Mouse (Mus musculus) lung, embryonic 15.5 days (tissue): ENCODE data around the gene Psme3. TPM values are rescaled to one million over a fixed set of nuclear protein-coding genes. Genes with fewer than 3 reads are reported as not detected.
A peak's percentile ranks its signal among the peaks of the same experiment; 100 is the strongest.

Experiments
- ATAC-seq: fragments of 200-750 bp; cut with Nextera tagmentation; 2 replicates; pipeline ENCODE4 v1.8.0; 2017; ENCODE audit warnings: moderate number of reproducible peaks, borderline replicate concordance; ENCODE audit not compliant: low FRiP score, low TSS enrichment; ENCODE audit errors: extremely low read depth
- H3K27ac ChIP-seq: fragments of 300-500 bp; sonication (generic); 2 replicates; pipeline ENCODE4 v1.5.1; 2015; ENCODE audit warnings: moderate library complexity, mild to moderate bottlenecking, inconsistent platforms
- H3K27me3 ChIP-seq: fragments of 300-500 bp; sonication (generic); 2 replicates; pipeline ENCODE4 v1.6.1; 2015; ENCODE audit warnings: inconsistent platforms
- H3K36me3 ChIP-seq: fragments of 300-500 bp; sonication (generic); 2 replicates; pipeline ENCODE4 v1.6.1; 2015; ENCODE audit warnings: inconsistent platforms
- H3K4me1 ChIP-seq: fragments of 300-500 bp; sonication (generic); 2 replicates; pipeline ENCODE4 v1.6.1; 2015; ENCODE audit warnings: inconsistent platforms
- H3K4me2 ChIP-seq: fragments of 300-500 bp; sonication (generic); 2 replicates; pipeline ENCODE4 v1.6.1; 2015; ENCODE audit warnings: inconsistent platforms, mild to moderate bottlenecking, moderate library complexity
- H3K4me3 ChIP-seq: fragments of 300-500 bp; sonication (generic); 2 replicates; pipeline ENCODE4 v1.5.1; 2015; ENCODE audit warnings: mild to moderate bottlenecking, inconsistent platforms
- H3K9ac ChIP-seq: fragments of 300-500 bp; sonication (generic); 2 replicates; pipeline ENCODE4 v1.6.1; 2015; ENCODE audit warnings: inconsistent platforms
- H3K9me3 ChIP-seq: fragments of 300-500 bp; sonication (generic); 2 replicates; pipeline ENCODE4 v1.6.1; 2016; ENCODE audit warnings: inconsistent platforms
- WGBS: fragments of 180-500 bp; shearing (Covaris S2); methylation state at CpG from one replicate; pipeline ENCODE4 v1.1.7; 2015; 5-methylcytosine and 5-hydroxymethylcytosine counted together
- polyA plus RNA-seq: library from polyadenylated mRNA; unstranded; fragments of >200 nt; fragmentation: Nextera tagmentation; extraction: Ambion mirVana; gene quantifications from 2 replicates; pipeline ENCODE4 v1.2.1, GENCODE M21; 2015

The Psme3 gene
- polyA plus RNA-seq, result 130 and 133 TPM in 2 replicates

GRCm38 (mm10) chr11:101315665-101316500, at the start of gene Psme3:
Gene Psme3 (plus strand): TSS chr11:101316213.
- Histone ChIP-seq H3K9ac (peak within 1 kb of the TSS; percentile 96), H3K27ac (peak within 1 kb of the TSS; percentile 75), H3K4me3 (peak within 1 kb of the TSS; percentile 98), H3K4me1 (peaks cover 14% of the 10 kb centered on the region), H3K36me3 (peaks cover 25% of the 10 kb centered on the region), H3K27me3 (no peaks in the 10 kb centered on the region), H3K9me3 (no peaks in the 10 kb centered on the region), H3K4me2 (peak within 1 kb of the TSS; percentile 90)
- peak; percentile 88 for ATAC-seq
- under 1% methylated on average over 62 of the region's 62 CpGs for WGBS

- H3K4me2 ChIP-seq, result no peak overlapping the region
- no peak for ATAC-seq
These were observed 46.4 kb upstream of the Psme3 start for GRCm38 (mm10) chr11:101269577-101270116.

GRCm38 (mm10) chr11:101272446-101272845, 43.6 kb upstream of the Psme3 start:
- peaks cover 24% of the 10 kb centered on the region for H3K4me1 ChIP-seq
- no peak overlapping the region for H3K4me3 ChIP-seq
- H3K9ac ChIP-seq, result no peak overlapping the region
- H3K4me2 ChIP-seq, result no peak overlapping the region
- no peaks in the 10 kb centered on the region for H3K9me3 ChIP-seq
- no peak overlapping the region for H3K27ac ChIP-seq
- 88% methylated on average over 3 of the region's 3 CpGs for WGBS
- H3K27me3 ChIP-seq, result no peaks in the 10 kb centered on the region
- 0 out of 2 replicates have a peak, but pooled peaks cover 2% of the 10 kb centered on the region for H3K36me3 ChIP-seq
- ATAC-seq, result no peak

More at GRCm38 (mm10) chr11:101269577-101270116, 46.4 kb upstream of the Psme3 start:
- 9% methylated on average over 10 of the region's 10 CpGs for WGBS
- peaks cover 13% of the 10 kb centered on the region for H3K27me3 ChIP-seq
- no peak overlapping the region for H3K9ac ChIP-seq
- no peak overlapping the region for H3K27ac ChIP-seq
- H3K4me3 ChIP-seq, result no peak overlapping the region
- H3K9me3 ChIP-seq, result no peaks in the 10 kb centered on the region
- H3K36me3 ChIP-seq, result no peaks in the 10 kb centered on the region
- H3K4me1 ChIP-seq, result peaks cover 21% of the 10 kb centered on the region

GRCm38 (mm10) chr11:101275309-101275708, 40.7 kb upstream of the Psme3 start:
- Histone ChIP-seq H3K9ac (no peak overlapping the region), H3K4me2 (no peak overlapping the region), H3K4me1 (peaks cover 29% of the 10 kb centered on the region), H3K36me3 (0 out of 2 replicates have a peak, but pooled peaks cover 2% of the 10 kb centered on the region), H3K9me3 (no peaks in the 10 kb centered on the region), H3K27ac (no peak overlapping the region), H3K27me3 (no peaks in the 10 kb centered on the region), H3K4me3 (no peak overlapping the region)
- no peak for ATAC-seq
- 43% methylated on average over 4 of the region's 4 CpGs for WGBS

- Histone ChIP-seq H3K4me3 (peak overlapping the region; percentile 6; the same call in 1 of the 2 replicates), H3K9me3 (no peaks in the 10 kb centered on the region), H3K27me3 (no peaks in the 10 kb centered on the region), H3K4me1 (peaks cover 29% of the 10 kb centered on the region), H3K4me2 (peak overlapping the region; percentile 75), H3K27ac (no peak overlapping the region), H3K9ac (no peak overlapping the region), H3K36me3 (0 out of 2 replicates have a peak, but pooled peaks cover 2% of the 10 kb centered on the region)
- ATAC-seq, result no peak
- 27% methylated on average over 27 of the region's 27 CpGs for WGBS
These were observed 39.5 kb upstream of the Psme3 start for GRCm38 (mm10) chr11:101276319-101277070.

- Histone ChIP-seq H3K27me3 (no peaks in the 10 kb centered on the region), H3K4me1 (peaks cover 29% of the 10 kb centered on the region), H3K36me3 (0 out of 2 replicates have a peak, but pooled peaks cover 2% of the 10 kb centered on the region), H3K9me3 (no peaks in the 10 kb centered on the region), H3K4me2 (peak overlapping the region; percentile 75), H3K9ac (peak overlapping the region; percentile 66), H3K27ac (peak overlapping the region; percentile 56; the same call in 1 of the 2 replicates), H3K4me3 (peak overlapping the region; percentile 67)
- WGBS, result 48% methylated on average over 12 of the region's 12 CpGs
- ATAC-seq, result no peak
These were observed 38.4 kb upstream of the Psme3 start for GRCm38 (mm10) chr11:101277381-101278222.

GRCm38 (mm10) chr11:101278223-101279192, 37.5 kb upstream of the Psme3 start, which contains the start of the genes Cntd1 and Coa3:
Gene Cntd1 (plus strand): TSS chr11:101279012.
Gene Coa3 (minus strand): TSS chr11:101279114.
- Histone ChIP-seq H3K9ac (peak within 1 kb of the TSS; percentile 66), H3K9me3 (no peaks in the 10 kb centered on the region), H3K27ac (peak within 1 kb of the TSS; percentile 56), H3K4me3 (peak within 1 kb of the TSS; percentile 67), H3K4me1 (peaks cover 29% of the 10 kb centered on the region), H3K27me3 (no peaks in the 10 kb centered on the region), H3K4me2 (peak within 1 kb of the TSS; percentile 75), H3K36me3 (0 out of 2 replicates have a peak, but pooled peaks cover 2% of the 10 kb centered on the region)
- peak; percentile 90 for ATAC-seq
- 6% methylated on average over 45 of the region's 45 CpGs for WGBS

GRCm38 (mm10) chr11:101279193-101279569, 36.8 kb upstream of the Psme3 start:
- no peak overlapping the region for H3K27ac ChIP-seq
- H3K4me3 ChIP-seq, result peak overlapping the region; percentile 67
- WGBS, result 57% methylated on average over 14 of the region's 14 CpGs
- H3K27me3 ChIP-seq, result no peaks in the 10 kb centered on the region
- H3K9me3 ChIP-seq, result no peaks in the 10 kb centered on the region
- peak overlapping the region; percentile 75 for H3K4me2 ChIP-seq
- no peak for ATAC-seq
- H3K4me1 ChIP-seq, result peaks cover 29% of the 10 kb centered on the region
- H3K9ac ChIP-seq, result no peak overlapping the region
- H3K36me3 ChIP-seq, result 0 out of 2 replicates have a peak, but pooled peaks cover 2% of the 10 kb centered on the region

GRCm38 (mm10) chr11:101280837-101281236, 35.2 kb upstream of the Psme3 start:
- H3K27ac ChIP-seq, result no peak overlapping the region
- WGBS, result 52% methylated on average over 7 of the region's 7 CpGs
- peaks cover 29% of the 10 kb centered on the region for H3K4me1 ChIP-seq

GRCm38 (mm10) chr11:101282896-101283295, 33.1 kb upstream of the Psme3 start:
- Histone ChIP-seq H3K27ac (no peak overlapping the region), H3K36me3 (peaks cover 8% of the 10 kb centered on the region), H3K27me3 (no peaks in the 10 kb centered on the region), H3K4me3 (no peak overlapping the region), H3K4me2 (no peak overlapping the region), H3K9me3 (no peaks in the 10 kb centered on the region), H3K9ac (no peak overlapping the region), H3K4me1 (peaks cover 9% of the 10 kb centered on the region)
- WGBS, result 18% methylated on average over 5 of the region's 5 CpGs
- no peak for ATAC-seq

More at GRCm38 (mm10) chr11:101280837-101281236, 35.2 kb upstream of the Psme3 start:
- no peaks in the 10 kb centered on the region for H3K9me3 ChIP-seq
- H3K9ac ChIP-seq, result no peak overlapping the region
- H3K4me3 ChIP-seq, result no peak overlapping the region
- ATAC-seq, result no peak
- no peak overlapping the region for H3K4me2 ChIP-seq
- H3K36me3 ChIP-seq, result 0 out of 2 replicates have a peak, but pooled peaks cover 2% of the 10 kb centered on the region
- H3K27me3 ChIP-seq, result no peaks in the 10 kb centered on the region
